Mouse (Mus musculus) gonadal fat pad, adult 2 months (tissue): Measurements from ENCODE around the gene Slc9a3r2. TPM values are rescaled to one million over a fixed set of nuclear protein-coding genes. Genes with fewer than 3 reads are reported as not detected.

Experiments used
- DNase-seq: peaks from one replicate; pipeline ENCODE4 v3.0.0-alpha.2; 2012; ENCODE audit warnings: low read depth
- polyA plus RNA-seq: library from polyadenylated mRNA; depleted of rRNA; stranded (reverse); fragments of >200 nt; gene quantifications from 2 replicates; pipeline ENCODE4 v1.2.3, GENCODE M21; 2012

Gene Slc9a3r2
- polyA plus RNA-seq, 1 experiment = 83.0 TPM

DNA sequence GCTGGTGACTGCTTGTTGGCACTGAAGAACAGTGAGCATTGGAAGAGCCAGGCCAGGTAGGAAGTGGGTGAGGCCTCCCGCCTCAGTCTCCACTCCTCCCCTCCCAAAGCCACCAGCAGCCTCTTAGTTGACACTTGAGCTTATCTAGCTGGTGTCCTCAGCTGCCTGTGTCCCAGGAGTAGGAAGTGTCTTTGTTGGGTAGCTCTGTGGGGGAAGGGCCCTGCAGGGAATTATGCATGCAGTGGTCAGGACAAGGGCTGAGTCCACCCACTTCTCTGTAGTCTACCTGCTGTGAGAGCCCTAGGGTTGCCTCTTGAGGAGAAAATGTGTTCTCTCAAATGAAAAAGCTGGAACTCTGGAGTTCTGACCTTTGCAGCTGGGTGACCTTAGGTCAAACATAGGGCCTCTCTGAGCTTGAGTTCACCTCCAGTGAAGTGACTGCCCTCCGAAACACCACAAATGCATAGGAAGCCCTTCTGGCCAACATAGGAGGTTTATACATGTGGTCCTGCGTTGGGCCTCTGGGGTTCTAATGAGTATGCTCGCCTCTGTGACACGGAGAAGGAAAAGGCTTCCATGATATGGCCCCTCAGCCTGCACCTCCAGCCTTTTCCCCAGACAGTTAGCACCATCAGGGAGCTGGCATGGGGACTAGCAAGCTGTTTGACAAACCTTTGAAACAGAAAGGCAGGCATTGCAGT, 13.2 kb downstream of the Slc9a3r2 start:
- no peak for DNase-seq

DNA sequence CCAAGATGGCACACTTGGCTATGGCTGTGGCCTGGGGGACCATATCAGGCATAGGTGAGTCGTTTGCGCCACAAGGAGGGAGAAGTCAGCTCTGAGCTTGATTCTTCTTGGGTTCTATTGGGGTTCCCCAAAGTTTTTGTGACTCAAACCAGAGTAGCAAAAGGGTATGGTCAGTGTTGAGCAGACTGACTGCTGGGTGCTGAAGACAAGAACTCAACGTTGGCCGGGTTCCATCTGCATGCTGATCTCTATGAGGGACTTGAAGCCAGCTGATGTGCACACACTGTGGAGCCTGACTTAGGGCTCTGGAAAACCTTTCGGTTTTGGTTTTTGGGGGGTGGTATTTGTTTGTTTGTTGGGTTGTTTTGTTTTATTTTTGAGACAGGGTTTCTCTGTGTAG, 14.4 kb downstream of the Slc9a3r2 start:
- no peak for DNase-seq

DNA sequence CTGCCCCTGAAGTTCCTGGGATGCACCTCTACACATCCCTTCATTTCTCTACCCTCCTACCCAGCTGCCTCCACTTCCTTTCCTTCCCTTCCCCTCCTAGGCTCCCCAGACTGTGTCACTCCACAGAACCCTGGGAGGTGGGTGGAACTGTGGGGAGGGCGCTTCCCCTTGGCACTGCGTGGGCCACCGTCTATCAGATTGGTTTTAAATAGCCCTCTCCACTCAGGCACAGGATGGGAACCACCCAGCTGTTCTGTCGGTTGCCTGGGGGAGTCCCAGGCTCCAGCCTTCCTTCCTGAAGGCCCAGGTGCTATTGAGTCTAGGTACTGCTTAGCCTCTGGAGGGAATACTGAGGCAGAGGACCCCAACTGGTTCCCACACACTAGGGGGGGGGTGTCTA, 15.1 kb downstream of the Slc9a3r2 start:
- no peak for DNase-seq

DNA sequence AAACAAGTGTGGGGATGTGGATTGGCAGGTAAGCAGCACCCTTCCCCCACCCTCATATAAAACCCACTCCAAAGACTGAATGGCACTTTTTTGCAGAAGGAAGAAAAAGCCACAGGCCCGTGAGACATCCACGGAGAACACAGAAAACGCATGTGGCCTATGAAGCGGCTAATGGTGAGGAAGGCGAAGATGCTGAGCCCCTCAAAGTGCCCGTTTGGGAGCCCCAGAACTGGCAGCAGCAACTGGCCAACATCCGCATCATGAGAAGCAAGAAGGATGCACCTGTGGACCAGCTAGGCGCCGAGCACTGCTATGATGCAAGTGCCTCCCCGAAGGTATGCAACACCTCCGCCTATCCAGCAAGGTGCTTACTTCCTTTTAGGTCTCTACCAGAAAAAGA, 16.3 kb downstream of the Slc9a3r2 start:
- no peak for DNase-seq

DNA sequence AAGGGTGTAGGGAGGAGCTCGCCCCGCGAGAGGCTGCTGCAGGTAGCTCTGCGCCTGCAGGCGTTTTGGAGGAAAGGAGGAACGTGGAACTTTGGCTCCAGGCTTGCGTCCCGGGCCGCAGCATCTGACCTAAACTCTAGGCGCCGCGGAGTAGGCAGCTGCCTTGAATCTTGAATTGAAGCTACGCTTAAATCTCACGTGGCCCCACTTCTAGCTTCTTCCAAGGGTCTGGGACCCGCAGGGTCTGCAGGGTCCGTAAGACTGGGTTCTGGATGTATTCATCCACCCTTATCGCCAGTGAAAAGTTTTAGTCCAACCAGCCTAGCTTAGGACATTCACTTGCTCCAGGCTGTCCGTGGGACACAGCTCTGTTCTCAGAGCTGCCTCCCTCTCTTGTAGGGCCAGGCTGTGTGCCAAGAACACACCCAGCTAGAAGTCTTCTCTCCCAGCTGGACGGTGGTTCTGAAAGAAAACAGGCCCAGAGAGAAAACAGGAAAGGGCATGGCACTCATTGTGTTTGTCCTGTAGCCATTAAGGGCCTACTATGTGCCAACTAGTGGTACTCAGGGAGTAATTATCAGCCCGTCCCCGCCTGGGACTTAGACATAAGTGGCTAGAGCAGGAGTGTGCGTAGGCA, 17.2 kb downstream of the Slc9a3r2 start:
- DNase-seq = no peak

DNA sequence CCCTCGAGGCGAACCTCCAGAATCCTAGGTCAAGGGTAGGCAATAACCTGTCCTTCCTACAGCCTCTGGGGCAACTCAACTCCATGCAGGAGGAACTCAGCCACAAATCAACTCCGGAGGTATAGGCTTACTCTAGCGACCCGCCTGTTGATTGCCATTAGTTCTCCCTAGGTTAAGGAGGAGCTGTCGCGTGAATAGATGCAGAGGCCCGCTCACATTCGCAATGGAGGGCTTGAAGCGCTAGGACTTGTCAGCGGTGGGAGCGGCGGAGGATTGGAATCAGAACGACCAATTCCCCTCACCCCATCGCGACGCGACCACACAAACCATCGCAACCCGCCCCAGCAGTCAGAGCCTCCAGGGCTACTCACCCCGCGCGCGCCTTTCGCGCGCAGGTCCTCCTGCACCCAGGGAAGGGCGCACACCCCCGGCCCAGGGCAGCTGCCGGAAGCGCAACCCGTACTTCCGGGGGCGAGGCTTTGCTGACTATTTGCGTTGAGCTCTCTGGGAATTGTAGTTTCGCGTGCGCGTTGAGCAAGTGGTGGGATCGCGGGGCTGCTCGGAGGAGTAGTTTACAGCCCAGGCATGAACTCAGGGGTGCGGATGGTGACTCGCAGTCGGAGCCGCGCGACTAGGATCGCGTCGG, 17.8 kb downstream of the Slc9a3r2 start, which contains the start of the genes Tsc2 and Nthl1:
Tsc2 (minus strand) TSS at position 464 of the 646 bp plus-strand sequence.
Nthl1 (plus strand) TSS at position 514 of the 646 bp plus-strand sequence.
- no peak for DNase-seq

DNA sequence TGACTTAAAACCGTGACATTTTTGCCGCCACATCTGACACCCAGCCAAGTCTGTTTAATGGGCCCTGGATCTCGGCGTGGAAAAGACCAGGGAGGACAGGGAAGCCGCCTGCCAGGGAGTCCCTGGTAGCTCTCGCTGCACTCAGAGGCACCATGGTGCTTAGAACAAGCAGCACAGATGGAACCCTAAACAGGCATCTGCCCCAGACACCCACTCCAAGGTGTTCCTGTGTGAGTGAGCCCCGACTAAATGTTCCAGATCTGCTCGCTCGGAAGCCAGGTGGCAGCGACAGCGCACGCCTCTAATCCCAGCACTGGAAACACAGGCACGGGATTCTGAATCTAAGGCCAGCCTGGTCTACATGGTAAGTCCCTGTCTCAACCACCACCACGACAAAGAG, 20.1 kb downstream of the Slc9a3r2 start:
- no peak for DNase-seq

DNA sequence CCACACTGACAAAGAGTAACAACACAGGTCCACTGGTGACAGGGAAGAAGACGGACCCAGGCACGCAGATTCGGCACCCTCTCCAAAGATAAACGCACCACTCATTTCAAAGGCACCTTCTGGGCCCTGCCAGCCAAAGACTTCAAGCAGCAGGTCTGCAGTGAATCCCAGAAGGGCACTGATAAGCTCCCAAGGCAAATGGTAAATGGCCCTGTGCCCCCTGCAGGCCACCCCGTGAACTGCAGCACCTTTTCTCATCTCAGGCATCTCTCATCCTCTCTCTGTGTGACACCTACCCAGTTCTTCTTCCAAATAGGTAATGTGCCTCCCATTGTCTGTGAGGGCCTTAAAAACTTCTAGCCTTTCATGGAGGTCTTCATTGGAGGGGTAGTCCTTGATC, 21.5 kb downstream of the Slc9a3r2 start:
- DNase-seq = no peak

DNA sequence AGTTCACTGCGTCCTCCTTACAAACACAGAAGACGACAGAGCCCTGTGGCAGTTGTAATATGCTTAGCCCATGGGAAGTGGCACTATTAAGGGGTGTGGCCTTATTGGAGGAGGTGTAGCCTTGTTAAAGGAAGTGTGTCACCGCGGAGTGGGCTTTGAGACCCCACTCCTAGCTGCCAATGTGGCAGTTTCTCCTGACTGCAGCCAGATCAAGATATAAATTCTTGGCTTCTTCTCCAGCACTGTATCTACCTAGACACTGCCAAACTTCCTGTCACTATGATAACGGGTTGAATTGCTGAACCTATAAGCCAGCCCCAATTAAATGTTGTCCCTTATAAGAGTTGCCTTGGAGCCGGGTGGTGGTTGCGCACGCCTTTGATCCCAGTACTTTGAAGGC, 24.7 kb downstream of the Slc9a3r2 start:
- DNase-seq = no peak

DNA sequence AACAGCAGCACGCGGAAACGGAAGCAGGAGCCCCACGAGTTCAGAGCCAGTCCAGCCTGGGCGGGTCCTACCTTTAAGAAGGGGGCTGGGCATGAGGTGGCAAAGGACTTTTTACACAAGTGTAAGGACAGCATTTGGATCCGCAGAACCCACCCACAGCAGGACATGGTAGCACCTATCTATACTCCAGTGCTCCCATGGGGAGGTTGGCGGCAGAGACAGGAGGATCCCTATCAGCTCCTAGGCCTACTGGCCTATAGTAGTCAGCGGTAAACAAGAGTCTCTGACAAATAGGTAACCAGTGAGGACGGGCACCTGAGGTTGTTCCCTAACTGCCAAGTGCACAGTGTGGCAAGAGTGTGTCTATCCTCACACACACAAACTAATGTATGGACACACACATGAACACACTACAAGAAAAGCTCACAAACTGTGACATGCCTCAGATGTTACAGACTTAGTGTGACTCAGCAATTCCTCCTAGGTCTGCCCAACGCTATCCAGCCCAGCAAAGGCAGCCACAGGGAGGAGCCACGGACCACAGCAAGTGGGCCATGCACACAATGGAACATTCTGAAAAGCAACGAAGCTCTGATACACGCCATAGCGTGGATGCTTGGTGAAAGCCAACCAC, 32.4 kb downstream of the Slc9a3r2 start:
- no peak for DNase-seq

DNA sequence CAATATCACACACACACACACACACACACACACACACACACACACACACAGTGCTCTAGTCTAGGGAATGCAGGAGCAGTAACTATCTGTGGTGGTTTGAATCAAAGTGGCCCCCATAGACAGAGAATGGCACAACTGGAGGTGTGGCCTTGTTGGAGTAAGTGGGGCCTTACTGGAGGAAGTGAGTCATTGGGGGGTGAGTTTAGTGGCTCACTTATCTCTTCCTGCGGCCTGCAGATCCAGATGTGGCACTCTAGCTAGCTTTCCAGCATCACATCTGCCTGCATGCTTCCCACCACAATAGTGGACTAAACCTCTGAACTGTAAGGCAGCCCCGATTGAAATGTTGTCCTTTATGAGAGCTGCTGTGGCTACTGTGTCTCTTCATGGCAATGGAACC, 39.4 kb downstream of the Slc9a3r2 start:
- DNase-seq = no peak

DNA sequence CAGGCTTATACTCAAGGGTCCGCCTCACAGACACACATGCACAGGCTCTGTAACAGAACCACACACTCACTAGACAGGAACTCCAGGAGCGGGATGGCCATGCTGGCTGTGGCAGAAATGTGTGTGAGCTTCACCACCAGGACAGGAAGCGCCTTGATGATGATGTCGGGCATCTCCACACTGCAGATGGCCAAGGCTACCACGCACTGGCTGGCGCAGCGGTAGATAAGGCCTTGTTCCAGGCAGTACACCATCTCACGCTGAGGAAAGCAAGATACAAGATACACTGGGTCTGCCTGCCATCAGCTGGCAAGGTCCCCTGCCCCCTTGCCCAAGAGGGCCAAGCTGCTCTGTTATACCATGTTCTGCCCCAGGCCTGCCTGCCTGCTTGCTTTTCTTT, 41.3 kb downstream of the Slc9a3r2 start:
- no peak for DNase-seq

DNA sequence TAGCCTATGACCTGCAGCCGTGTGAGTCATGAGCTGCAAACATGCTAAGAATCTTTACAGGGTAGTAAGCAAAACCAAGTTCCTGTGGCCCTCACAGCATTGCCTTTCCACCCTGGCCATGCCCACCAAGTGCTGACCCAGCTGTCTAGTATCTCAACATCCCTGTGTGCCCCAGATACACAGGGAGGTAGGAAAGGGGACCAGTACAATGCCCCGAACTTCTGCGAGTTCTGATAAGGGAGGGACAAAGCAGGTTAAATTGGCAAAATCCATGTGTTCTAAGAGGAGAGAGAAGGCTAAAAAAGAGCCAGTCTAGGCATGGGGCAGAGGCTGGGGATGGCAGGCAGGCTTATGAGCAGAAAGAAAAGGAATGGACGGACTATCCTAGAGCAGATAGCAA, 41.8 kb downstream of the Slc9a3r2 start:
- no peak for DNase-seq

DNA sequence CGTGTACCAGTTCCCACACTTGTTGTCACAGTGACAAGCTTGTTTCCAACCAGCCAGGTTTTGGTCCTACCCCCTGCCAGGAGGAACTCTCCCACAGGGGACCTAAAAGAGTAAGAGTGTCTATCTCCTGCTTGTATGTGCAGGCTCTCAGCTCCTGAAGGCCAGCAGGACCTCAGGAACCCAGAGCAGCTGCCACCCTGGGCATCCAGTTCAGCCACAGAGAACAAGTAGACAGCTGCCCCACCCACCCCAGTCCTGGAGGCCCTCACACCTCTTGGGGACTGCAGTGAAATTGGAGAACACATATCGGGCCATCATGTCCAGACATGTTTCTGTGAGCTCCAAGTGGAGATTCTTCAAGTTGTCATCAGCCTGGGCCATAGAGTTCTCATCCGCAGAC, 45.6 kb downstream of the Slc9a3r2 start:
- no peak for DNase-seq

DNA sequence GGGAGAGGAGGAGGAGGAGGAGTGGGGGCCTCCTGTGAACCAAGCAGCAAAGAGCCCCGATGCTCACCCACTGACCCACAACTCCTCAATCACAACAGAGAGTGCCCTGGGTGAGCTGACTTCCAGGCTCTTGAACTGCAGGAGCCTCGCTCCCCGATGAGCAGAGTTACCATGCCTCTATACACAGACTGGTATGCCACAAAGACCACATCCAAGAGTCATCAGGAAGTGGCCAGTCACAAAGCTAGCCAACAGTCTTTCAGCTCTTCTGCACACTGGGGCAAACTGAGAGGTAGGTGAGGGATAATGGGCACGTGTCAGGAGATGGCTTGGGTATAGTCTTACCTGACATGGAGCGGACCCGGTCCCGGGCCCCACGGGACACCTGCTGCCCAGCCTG, 46.2 kb downstream of the Slc9a3r2 start:
- DNase-seq = no peak

DNA sequence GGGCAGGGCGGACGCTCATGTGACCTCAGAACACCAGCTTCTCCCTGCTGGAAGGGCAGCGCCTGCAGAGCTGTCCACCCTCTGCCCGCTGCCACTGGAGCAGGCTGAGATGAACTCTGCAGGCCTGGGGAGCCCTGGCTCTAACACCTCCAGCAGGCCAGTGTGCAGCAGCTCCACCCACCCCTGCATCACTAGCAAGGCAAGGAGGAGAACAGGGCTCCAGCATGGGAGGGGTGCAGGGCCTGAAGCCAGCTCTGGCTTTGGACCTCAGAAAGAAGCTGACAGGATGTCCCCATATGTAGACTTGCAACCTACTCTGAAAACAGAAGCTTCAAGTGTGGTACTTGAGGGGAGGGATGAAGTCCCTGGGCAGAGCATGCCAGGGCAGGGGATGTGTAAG, 49.6 kb downstream of the Slc9a3r2 start:
- DNase-seq = no peak

DNA sequence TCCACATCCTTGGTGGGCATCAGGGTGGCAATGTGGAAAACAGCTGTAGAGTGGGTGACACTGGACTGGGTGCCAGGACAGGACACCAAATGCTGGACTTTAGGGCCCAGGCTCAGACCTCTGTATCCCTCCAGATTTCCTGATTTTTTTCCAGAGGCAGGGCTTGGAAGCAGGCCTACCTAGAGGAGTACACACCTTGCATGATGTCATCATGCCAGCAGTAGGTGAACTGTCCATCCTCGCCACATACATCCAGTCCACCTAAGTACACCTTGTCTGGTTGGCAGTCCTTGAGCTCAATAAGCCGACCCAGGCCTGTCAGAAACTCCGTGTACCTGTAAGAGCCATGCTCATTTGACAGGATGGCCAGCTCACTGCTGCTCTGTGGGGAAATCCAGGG, 52.1 kb downstream of the Slc9a3r2 start:
- DNase-seq = no peak

DNA sequence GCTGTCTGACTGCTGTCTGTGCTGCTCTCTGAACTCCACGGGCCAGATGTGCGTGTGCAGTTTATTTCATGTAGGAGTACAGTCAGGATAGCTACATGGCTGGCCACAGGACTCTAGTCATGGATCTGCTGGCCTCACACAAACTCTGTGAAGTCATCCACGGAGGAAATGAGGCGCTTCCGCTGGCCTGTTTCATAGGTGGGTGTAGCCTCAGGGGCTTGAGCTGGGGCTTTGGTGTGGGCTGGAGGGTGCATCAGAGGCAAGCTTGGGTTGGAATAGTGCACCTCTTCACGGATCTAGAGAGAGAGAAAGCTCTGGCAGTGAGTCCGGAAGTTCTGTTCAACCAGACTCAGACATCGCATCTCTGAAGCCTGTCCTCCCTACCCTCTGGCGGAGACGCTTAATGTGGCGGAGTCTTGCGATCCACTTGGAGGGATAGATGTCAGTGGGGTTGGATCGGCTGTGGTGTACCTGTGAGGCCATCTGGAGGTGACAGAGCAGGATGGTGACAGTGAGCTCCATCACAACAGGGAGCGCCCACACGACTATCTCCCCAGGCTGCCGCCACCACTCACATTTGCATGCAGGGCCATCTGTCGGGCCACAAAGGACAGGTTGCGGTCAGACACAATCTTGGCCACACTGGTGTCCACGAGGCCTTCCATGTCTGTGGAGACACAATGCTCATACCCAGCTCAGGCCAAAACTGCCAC, 53.5 kb downstream of the Slc9a3r2 start:
- no peak for DNase-seq

DNA sequence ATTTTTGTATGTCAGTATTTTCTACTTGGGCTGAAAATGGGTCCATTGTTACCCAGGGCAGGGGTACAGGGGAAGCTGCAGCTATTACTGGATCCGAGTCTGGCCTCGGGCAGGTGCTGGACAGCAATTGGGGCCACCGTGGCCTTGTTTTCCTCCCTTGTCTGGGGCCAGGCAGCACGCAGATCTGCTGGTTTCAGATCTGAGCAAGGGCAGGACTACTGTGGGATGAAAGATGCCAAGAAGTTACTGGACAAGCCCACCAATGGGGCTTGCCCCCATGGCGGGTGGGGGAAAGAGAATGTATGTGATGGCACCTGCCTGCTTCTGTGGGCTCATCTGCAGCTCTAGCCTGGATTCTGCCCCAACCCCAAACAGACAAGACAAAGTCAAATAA, 54.1 kb downstream of the Slc9a3r2 start:
- no peak for DNase-seq

DNA sequence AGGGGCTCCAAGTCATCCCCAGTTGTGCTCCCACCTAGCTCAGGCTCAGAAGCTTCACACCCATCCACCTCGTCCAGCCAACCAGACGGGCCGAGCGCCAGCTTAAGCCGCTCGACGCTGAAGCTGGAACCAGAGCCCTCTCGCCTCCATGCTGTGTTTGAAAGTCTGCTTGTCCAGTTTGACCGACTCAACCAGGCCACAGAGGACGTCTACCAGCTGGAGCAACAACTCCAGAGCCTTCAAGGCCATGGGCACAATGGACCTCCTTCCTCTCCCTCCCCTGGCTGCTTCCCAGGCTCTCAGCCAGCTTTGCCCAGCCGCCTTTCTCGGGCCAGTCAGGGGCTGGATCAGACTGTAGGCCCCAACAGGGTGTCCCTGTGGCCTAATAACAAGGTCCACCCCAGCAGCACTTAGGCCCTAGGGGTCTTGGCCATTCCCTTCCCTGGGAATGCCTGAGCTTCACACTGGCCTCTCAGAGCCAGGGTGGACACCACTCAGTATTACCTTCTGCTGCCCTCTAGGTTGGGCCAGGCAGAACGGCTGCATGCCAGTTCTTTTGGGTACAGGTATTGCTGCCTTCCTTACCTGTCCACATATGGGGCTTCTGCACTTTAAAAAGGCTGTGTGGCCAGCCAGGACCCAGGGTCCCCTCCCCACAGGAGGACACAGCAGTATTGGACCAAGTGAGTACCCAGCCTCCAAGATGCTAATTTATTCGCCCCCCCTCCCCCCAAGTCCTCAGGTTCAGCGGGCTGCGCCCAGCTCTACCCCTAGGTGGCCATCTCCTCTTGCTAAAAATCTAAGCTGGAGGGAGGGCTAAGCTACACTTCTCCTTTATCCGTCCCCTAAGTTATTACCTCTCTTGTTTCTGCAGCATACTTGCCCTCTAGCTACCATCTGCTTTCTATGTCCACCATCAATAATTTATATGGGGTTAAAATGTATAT, 54.7 kb downstream of the Slc9a3r2 start:
- no peak for DNase-seq
